Mouse (Mus musculus) limb, embryonic 14.5 days (tissue): Measurements from ENCODE around the gene Tgm1. TPM values are rescaled to one million over a fixed set of nuclear protein-coding genes. Genes with fewer than 3 reads are reported as not detected.
A peak's percentile ranks its signal among the peaks of the same experiment; 100 is the strongest.

Experiments
- ATAC-seq: fragments of 200-750 bp; cut with Nextera tagmentation; 2 replicates; pipeline ENCODE4 v1.8.0; 2017; ENCODE audit warnings: low read depth, moderate number of reproducible peaks, moderate TSS enrichment; ENCODE audit not compliant: low FRiP score
- DNase-seq: peaks from one replicate; pipeline ENCODE4 v3.0.0-alpha.2; 2015; ENCODE audit warnings: low spot score
- H3K27ac ChIP-seq: fragments of 300-500 bp; sonication (generic); replicated peaks from 2 replicates; pipeline ENCODE4 v1.5.1; 2014; ENCODE audit warnings: low read depth, mild to moderate bottlenecking, low read length, moderate library complexity, mixed read lengths
- H3K27me3 ChIP-seq: fragments of 300-500 bp; sonication (generic); 2 replicates; pipeline ENCODE4 v1.6.1; 2014; ENCODE audit warnings: low read length, mixed read lengths; ENCODE audit not compliant: control insufficient read depth, insufficient read depth
- H3K36me3 ChIP-seq: fragments of 300-500 bp; sonication (generic); 2 replicates; pipeline ENCODE4 v1.6.1; 2014; ENCODE audit warnings: mild to moderate bottlenecking, low read length, moderate library complexity, mixed read lengths; ENCODE audit not compliant: control insufficient read depth, insufficient read depth
- H3K4me1 ChIP-seq: fragments of 300-500 bp; sonication (generic); 2 replicates; pipeline ENCODE4 v1.6.1; 2014; ENCODE audit warnings: antibody characterized with exemption, low read length, mixed read lengths; ENCODE audit not compliant: control insufficient read depth, insufficient read depth
- H3K4me2 ChIP-seq: fragments of 300-500 bp; sonication (generic); replicated peaks from 2 replicates; pipeline ENCODE4 v1.6.1; 2014; ENCODE audit warnings: low read depth, mild to moderate bottlenecking, low read length, moderate library complexity; ENCODE audit not compliant: severe bottlenecking
- H3K4me3 ChIP-seq: fragments of 300-500 bp; sonication (generic); replicated peaks from 2 replicates; pipeline ENCODE4 v1.5.1; 2014; ENCODE audit warnings: low read length
- H3K9ac ChIP-seq: fragments of 300-500 bp; sonication (generic); 2 replicates; pipeline ENCODE4 v1.6.1; 2014; ENCODE audit warnings: mild to moderate bottlenecking, low read depth, low read length, moderate library complexity; ENCODE audit not compliant: severe bottlenecking
- H3K9me3 ChIP-seq: fragments of 300-500 bp; sonication (generic); 2 replicates; pipeline ENCODE4 v1.6.1; 2016; ENCODE audit warnings: low read length; ENCODE audit not compliant: control insufficient read depth
- POLR2A ChIP-seq: fragments of 200-500 bp; IDR thresholded peaks from 2 replicates; pipeline ENCODE4 v1.8.0; 2012; ENCODE audit warnings: inconsistent platforms, mild to moderate bottlenecking, moderate library complexity, borderline replicate concordance; ENCODE audit not compliant: insufficient read depth, insufficient read length; ENCODE audit errors: extremely low read depth
- WGBS: fragments of 180-500 bp; shearing (Covaris S2); extraction: QIAGEN DNeasy Blood & Tissue Kit; methylation state at CpG from one replicate; pipeline ENCODE4 v1.1.7; 2014; 5-methylcytosine and 5-hydroxymethylcytosine counted together
- polyA plus RNA-seq, 2 experiments: library from polyadenylated mRNA; depleted of rRNA in 1 of 2; stranded (reverse) in 1 of 2; unstranded in 1 of 2; fragments of >200 nt; fragmentation: Nextera tagmentation in 1 of 2; extraction: Ambion mirVana in 1 of 2; gene quantifications; 2 replicates each; pipeline versions ENCODE4 v1.2.1 to v1.2.3; 2012 to 2014

The Tgm1 gene
- polyA plus RNA-seq, 2 experiments, result 17.7 to 21.2 TPM

DNA sequence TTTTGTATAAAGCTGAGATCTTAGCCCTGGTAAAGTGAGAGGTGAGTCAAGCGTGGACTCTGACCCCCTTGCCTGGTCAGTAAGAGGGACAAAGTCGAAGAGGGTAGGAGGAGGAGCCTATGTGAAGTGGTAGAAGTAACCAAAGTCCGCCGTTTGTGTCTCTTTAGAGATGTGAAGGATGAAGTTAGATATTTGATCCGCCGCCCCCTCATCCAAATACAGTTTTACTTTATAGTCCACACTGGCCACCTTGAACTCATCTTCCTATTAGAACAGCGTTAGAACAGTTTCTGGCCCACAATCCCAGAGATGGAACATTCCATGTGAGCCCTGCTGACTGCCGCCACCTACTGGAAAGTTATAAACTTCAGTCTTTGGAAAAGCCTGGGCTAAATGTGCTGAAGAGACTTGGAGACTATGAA is 44.6 kb upstream of the Tgm1 start, which contains the start of gene Cideb:
Gene Cideb (minus strand): TSS at position 96 of the 422 bp plus-strand sequence.
- 0 out of 2 replicates have a peak, but pooled peaks cover 8% of the 10 kb centered on the region for H3K27me3 ChIP-seq
- no peak within 1 kb of the TSS for H3K27ac ChIP-seq
- peak; percentile 74 for DNase-seq
- no peak; the same call in 1 of the 2 replicates for ATAC-seq
- H3K4me2 ChIP-seq, result peak within 1 kb of the TSS; percentile 9; the same call in 1 of the 2 replicates
- H3K4me1 ChIP-seq, result peaks cover 13% of the 10 kb centered on the region
- no peak within 1 kb of the TSS for H3K9ac ChIP-seq
- WGBS, result 23% methylated on average over 8 of the region's 8 CpGs
- TF ChIP-seq POLR2A, result no peak
- peaks cover 29% of the 10 kb centered on the region for H3K36me3 ChIP-seq
- H3K9me3 ChIP-seq, result no peaks in the 10 kb centered on the region
- no peak within 1 kb of the TSS for H3K4me3 ChIP-seq

DNA sequence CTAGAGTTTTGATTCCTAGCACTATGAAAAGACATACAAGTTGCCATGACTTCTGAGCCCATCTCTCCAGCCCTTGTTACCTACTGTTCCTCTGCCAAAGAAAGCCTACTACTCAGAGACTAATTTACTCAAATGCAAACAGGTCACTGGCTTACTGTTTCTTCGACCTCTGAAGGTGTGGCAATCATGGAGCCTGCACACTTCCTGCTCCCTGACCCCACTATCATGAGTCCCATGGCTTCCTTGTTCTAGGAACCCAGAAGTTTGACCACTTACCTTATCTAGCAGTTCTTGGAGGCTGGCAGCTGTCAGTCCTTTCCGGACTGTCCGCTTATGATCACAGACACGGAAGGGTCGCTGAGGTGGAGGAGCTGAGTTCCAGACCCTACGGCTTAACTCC is 43.8 kb upstream of the Tgm1 start:
- DNase-seq (no peak), ATAC-seq (no peak)
- Histone ChIP-seq H3K27ac (no peak overlapping the region), H3K9ac (no peak overlapping the region), H3K4me1 (peaks cover 6% of the 10 kb centered on the region), H3K4me2 (no peak overlapping the region), H3K4me3 (no peak overlapping the region), H3K9me3 (no peaks in the 10 kb centered on the region), H3K36me3 (peaks cover 37% of the 10 kb centered on the region), H3K27me3 (0 out of 2 replicates have a peak, but pooled peaks cover 8% of the 10 kb centered on the region)
- no peak for TF ChIP-seq POLR2A
- WGBS, result 80% methylated on average over 6 of the region's 6 CpGs

DNA sequence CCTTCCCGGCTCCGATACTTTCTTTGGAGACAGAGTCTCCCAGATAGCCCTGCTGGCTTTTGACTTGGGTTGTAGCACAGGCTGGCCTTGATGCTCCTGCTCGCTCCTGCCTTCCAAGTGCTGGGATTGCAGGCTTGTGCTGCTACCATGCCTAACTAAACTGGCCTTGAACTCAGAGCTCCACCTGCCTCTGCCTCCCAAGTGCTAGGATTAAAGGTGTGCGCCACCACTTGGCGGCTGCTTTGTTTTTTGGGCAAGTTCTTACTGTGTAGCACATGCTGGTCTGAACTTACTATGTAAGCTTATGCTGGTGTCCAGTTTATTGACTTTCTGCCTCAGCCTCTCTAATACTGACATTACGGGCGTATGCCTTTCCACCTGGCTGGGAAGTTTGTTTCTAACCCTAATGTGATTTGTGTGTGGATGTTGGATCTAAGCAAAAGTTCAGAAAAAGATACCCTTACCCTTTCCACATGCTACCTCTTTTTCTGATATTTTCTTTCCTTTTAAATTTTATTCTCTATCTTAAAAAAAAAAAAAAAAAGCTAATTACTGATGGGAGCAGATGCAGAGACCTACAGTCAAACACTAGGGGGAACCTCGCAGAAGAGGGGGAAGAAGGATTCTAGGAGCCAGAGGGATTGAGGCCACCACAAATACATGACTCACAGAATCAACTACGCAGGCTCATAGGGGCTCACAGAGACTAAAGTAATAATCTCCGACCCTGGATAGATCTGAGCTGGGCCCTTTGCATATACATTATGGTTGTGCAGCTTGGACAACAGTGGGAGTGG is 33.5 kb upstream of the Tgm1 start:
- no peak for DNase-seq
- Histone ChIP-seq H3K9ac (peak overlapping the region; percentile 80; the same call in 1 of the 2 replicates), H3K27ac (no peak overlapping the region), H3K4me2 (peak overlapping the region; percentile 69; the same call in 1 of the 2 replicates), H3K27me3 (no peaks in the 10 kb centered on the region), H3K36me3 (peaks cover 38% of the 10 kb centered on the region), H3K4me1 (peaks cover 23% of the 10 kb centered on the region), H3K9me3 (no peaks in the 10 kb centered on the region), H3K4me3 (no peak overlapping the region)
- TF ChIP-seq POLR2A, result no peak
- WGBS, result 89% methylated on average over 10 of the region's 10 CpGs
- no peak for ATAC-seq

DNA sequence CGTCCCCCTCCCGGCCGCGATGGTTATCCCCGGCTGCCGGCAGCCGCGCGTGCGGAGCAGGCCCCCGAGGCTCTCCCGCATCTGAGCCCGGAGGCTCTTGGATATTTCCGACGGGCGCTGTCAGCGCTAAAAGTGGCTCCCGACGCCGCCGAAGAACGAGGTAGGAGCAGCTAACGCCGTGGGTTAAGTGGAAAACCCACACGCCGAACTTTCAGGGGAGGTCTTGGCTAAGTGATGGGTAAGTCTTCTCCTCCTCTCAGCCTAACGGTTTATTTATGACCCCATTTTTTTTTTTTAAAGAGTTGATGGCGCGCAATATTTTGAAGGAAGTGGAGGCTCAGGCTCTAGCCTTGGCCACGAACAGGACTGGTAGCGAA is 32.1 kb upstream of the Tgm1 start:
- Histone ChIP-seq H3K4me2 (peak overlapping the region; percentile 69), H3K4me3 (peak overlapping the region; percentile 89), H3K9me3 (no peaks in the 10 kb centered on the region), H3K9ac (peak overlapping the region; percentile 80), H3K27ac (0 out of 2 replicates have a peak overlapping the region, but pooled peaks have one; percentile 8), H3K27me3 (no peaks in the 10 kb centered on the region), H3K36me3 (peaks cover 35% of the 10 kb centered on the region), H3K4me1 (peaks cover 23% of the 10 kb centered on the region)
- ATAC-seq (no peak), DNase-seq (no peak)
- under 1% methylated on average over 31 of the region's 31 CpGs for WGBS
- TF ChIP-seq POLR2A, result no peak

DNA sequence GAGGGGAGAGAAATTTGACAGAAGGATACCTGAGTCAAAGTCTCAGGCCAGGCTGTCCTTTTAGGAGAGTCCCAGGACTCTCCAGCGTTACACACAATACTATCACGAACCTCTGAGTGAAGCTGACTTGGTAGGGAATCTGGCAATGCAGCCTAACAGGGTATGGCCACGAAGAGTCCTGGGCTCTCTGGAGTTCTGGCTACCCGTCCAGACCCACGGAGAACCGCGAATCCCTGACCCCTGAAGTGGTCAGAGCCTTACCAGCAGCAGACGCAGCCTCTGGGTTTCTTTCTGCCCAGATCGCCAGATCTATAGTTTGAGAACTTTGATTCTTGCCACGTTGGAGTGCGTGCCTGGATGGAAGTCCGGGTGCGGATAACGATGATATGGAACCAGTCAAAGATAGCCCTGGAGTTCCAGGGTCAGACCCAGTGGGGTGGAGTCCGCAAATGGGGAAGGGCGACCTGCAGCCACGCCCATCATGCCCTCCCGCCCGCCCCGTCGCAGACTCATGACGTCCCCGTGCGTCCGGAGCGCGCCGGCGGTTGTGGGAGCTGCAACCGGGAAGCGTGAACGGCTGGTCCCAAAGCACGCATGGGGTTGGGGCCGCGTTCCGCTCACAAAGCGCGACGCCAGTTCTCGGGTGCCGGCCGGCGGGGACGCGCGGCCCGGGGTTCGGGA is 31.6 kb upstream of the Tgm1 start, which contains the start of the genes Dhrs1 and Nop9:
Gene Dhrs1 (minus strand): TSS at position 511 of the 681 bp plus-strand sequence.
Gene Nop9 (plus strand): TSS at position 514 of the 681 bp plus-strand sequence.
- Histone ChIP-seq H3K9me3 (no peaks in the 10 kb centered on the region), H3K4me2 (peak within 1 kb of the TSS; percentile 69), H3K4me3 (peak within 1 kb of the TSS; percentile 89), H3K27me3 (no peaks in the 10 kb centered on the region), H3K4me1 (peaks cover 23% of the 10 kb centered on the region), H3K9ac (peak within 1 kb of the TSS; percentile 80), H3K36me3 (peaks cover 35% of the 10 kb centered on the region), H3K27ac (0 out of 2 replicates have a peak within 1 kb of the TSS, but pooled peaks have one; percentile 8)
- ATAC-seq (peak; percentile 88), DNase-seq (peak; percentile 79)
- under 1% methylated on average over 42 of the region's 48 CpGs for WGBS
- peak; percentile 38; the same call in 1 of the 2 replicates for TF ChIP-seq POLR2A
